Mouse (Mus musculus) liver, embryonic 14.5 days (tissue): ENCODE measurements around the gene Suz12. TPM values are rescaled to one million over a fixed set of nuclear protein-coding genes. Genes with fewer than 3 reads are reported as not detected.

Experiments
- ATAC-seq: fragments of 200-750 bp; cut with Nextera tagmentation; 2 replicates; pipeline ENCODE4 v1.8.0; 2017; ENCODE audit warnings: moderate number of reproducible peaks, mild to moderate bottlenecking, moderate library complexity; ENCODE audit not compliant: insufficient read depth
- DNase-seq, 3 experiments: peaks; one replicate each; pipeline ENCODE4 v3.0.0-alpha.2; 2012 to 2013; ENCODE audit warnings: low read depth in 3 of 3, low spot score in 3 of 3
- H3K27ac ChIP-seq: fragments of 300-500 bp; sonication (generic); 2 replicates; pipeline ENCODE4 v1.5.1; 2014; ENCODE audit warnings: moderate library complexity, mild to moderate bottlenecking, control low read depth, inconsistent platforms
- H3K27me3 ChIP-seq: fragments of 300-500 bp; sonication (generic); 2 replicates; pipeline ENCODE4 v1.6.1; 2014; ENCODE audit warnings: mild to moderate bottlenecking, low read length, moderate library complexity; ENCODE audit not compliant: control insufficient read depth, insufficient read depth
- H3K36me3 ChIP-seq: fragments of 300-500 bp; sonication (generic); replicated peaks from 2 replicates; pipeline ENCODE4 v1.6.1; 2014; ENCODE audit warnings: low read depth; ENCODE audit not compliant: control insufficient read depth, insufficient read depth
- H3K4me1 ChIP-seq, 2 experiments: fragments of 200-500 bp in 1 of 2; fragments of 300-500 bp in 1 of 2; sonication (generic) in 1 of 2; replicated peaks; 2 replicates each; pipeline ENCODE4 v1.6.1; 2012 to 2014; ENCODE audit warnings: antibody characterized with exemption in 1 of 2, inconsistent platforms in 1 of 2, low read length in 1 of 2; ENCODE audit not compliant: control insufficient read depth in 2 of 2, insufficient read depth in 2 of 2
- H3K4me2 ChIP-seq: fragments of 300-500 bp; sonication (generic); 2 replicates; pipeline ENCODE4 v1.6.1; 2014; ENCODE audit warnings: low read depth, mild to moderate bottlenecking, control low read depth, moderate library complexity
- H3K4me3 ChIP-seq, 2 experiments: fragments of 200-500 bp in 1 of 2; fragments of 300-500 bp in 1 of 2; sonication (generic) in 1 of 2; 2 replicates each; pipeline ENCODE4 v1.5.1; 2012 to 2014; ENCODE audit warnings: low read depth in 2 of 2, low read length in 2 of 2, mild to moderate bottlenecking in 2 of 2, control low read depth in 1 of 2, inconsistent platforms in 1 of 2, moderate library complexity in 1 of 2; ENCODE audit not compliant: insufficient read depth in 1 of 2
- H3K9ac ChIP-seq: fragments of 300-500 bp; sonication (generic); replicated peaks from 2 replicates; pipeline ENCODE4 v1.6.1; 2014; ENCODE audit warnings: mild to moderate bottlenecking, control low read depth, moderate library complexity
- H3K9me3 ChIP-seq: fragments of 300-500 bp; sonication (generic); 2 replicates; pipeline ENCODE4 v1.6.1; 2016; ENCODE audit warnings: low read length, mixed read lengths; ENCODE audit not compliant: control insufficient read depth
- CTCF ChIP-seq: IDR thresholded peaks from 2 replicates; pipeline ENCODE4 v1.5.1; 2016; ENCODE audit warnings: antibody characterized with exemption, low read depth, control low read depth
- EP300 ChIP-seq: IDR thresholded peaks from 2 replicates; pipeline ENCODE4 v1.6.1; 2016; ENCODE audit warnings: antibody characterized with exemption, low read depth
- WGBS: fragments of 180-500 bp; shearing (Covaris S2); extraction: QIAGEN DNeasy Blood & Tissue Kit; methylation state at CpG from one replicate; pipeline ENCODE4 v1.1.7; 2014; ENCODE audit not compliant: insufficient replicate concordance; 5-methylcytosine and 5-hydroxymethylcytosine counted together
- polyA plus RNA-seq, 2 experiments: library from polyadenylated mRNA; depleted of rRNA in 1 of 2; stranded (reverse) in 1 of 2; unstranded in 1 of 2; fragments of >200 nt; fragmentation: Nextera tagmentation in 1 of 2; extraction: Ambion mirVana in 1 of 2; gene quantifications; 2 replicates each; pipeline versions ENCODE4 v1.2.1 to v1.2.3; 2012 to 2014

Gene Suz12
- polyA plus RNA-seq, 2 experiments = 18.1 to 23.2 TPM

DNA sequence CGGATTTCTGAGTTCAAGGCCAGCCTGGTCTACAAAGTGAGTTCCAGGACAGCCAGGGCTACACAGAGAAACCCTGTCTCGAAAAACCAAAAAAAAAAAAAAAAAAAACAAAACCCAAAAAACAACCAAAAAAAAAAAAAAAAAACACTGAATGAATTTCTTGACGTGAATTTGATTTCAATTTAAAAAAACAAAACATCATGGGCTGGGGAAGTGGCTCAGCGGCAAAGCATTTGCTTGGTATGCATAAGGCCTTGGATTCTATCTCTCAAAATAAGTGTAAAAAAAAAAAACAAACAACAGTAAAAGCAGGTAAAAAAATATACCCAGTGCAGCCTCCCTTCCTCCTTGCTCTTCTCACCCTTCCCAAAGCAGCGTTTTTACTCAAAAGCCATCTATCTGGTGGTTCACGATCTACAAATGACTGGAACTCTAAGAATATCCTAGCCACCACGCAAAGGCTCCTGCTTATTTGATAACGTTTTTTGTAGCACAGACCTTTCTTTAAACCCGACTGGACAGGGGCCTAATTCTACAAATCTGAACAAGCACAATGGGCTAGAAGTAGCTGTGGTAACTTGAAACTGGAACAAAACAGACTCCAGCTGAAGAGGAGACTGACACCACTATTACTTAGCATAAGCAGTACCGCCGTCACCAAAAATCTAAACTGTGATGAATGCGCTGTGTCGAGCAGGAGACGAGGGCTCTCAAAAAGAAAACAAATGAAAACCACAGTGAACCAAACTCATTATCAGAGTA lies 85.1 kb downstream of the Suz12 start:
- WGBS = 47% methylated on average over 13 of the region's 14 CpGs
- TF ChIP-seq EP300 (no peak), CTCF (no peak)
- peaks cover 26 to 28% of the 10 kb centered on the region in 2 experiments for H3K4me1 ChIP-seq
- H3K9me3 ChIP-seq = no peaks in the 10 kb centered on the region
- ATAC-seq (no peak), DNase-seq (no peak)
- peak overlapping the region; percentile 40; the same call in 1 of the 2 replicates for H3K9ac ChIP-seq
- peak overlapping the region; percentile 86 for H3K4me2 ChIP-seq
- H3K27me3 ChIP-seq = no peaks in the 10 kb centered on the region
- peak overlapping the region; percentile 40 to 89 for H3K4me3 ChIP-seq
- peaks cover 31% of the 10 kb centered on the region for H3K36me3 ChIP-seq
- H3K27ac ChIP-seq = peak overlapping the region; percentile 44

DNA sequence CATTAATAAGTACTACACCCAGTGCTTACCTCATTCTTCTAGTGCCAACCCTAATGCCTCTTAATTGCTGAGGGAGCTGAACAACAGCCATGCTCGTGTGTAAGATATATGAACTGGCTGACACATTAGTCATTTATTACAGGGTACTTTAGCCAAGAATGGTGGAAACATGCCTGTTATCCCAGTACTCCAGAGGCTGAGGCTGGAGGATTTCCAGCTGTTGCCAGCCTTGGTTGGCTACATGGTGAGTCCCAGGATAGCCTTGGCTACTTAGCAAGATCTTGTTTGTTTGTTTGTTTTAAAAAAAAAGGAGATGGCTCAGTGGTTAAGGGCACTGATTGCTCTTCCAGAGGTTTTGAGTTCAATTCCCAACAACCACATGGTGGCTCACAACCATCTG lies 85.9 kb downstream of the Suz12 start:
- DNase-seq = no peak
- peak overlapping the region; percentile 60 for H3K9ac ChIP-seq
- peak overlapping the region; percentile 68 for H3K27ac ChIP-seq

GRCm38 (mm10) chr11:80079751-80080150 lies 86.8 kb downstream of the Suz12 start:
- TF ChIP-seq CTCF (no peak), EP300 (peak; percentile 77)
- no peak for ATAC-seq
- H3K27me3 ChIP-seq = no peaks in the 10 kb centered on the region
- peak overlapping the region; percentile 89 to 99 for H3K4me3 ChIP-seq
- no peaks in the 10 kb centered on the region for H3K9me3 ChIP-seq
- peak overlapping the region; percentile 86 for H3K4me2 ChIP-seq
- peak in 2 of 3 experiments; percentile 56 to 64 for DNase-seq
- H3K36me3 ChIP-seq = peaks cover 26% of the 10 kb centered on the region
- H3K4me1 ChIP-seq = peaks cover 26% of the 10 kb centered on the region in 2 experiments
- H3K27ac ChIP-seq = peak overlapping the region; percentile 97
- 8% methylated on average over 6 of the region's 6 CpGs for WGBS
- peak overlapping the region; percentile 97 for H3K9ac ChIP-seq

More for the DNA sequence above, 85.9 kb downstream of the Suz12 start:
- Histone ChIP-seq H3K4me2 (peak overlapping the region; percentile 86), H3K27me3 (no peaks in the 10 kb centered on the region), H3K9me3 (no peaks in the 10 kb centered on the region), H3K4me3 (peak overlapping the region; percentile 89 to 99; a peak in 3 of 4 replicates), H3K4me1 (peaks cover 26% of the 10 kb centered on the region in 2 experiments), H3K36me3 (peaks cover 31% of the 10 kb centered on the region)
- ATAC-seq = no peak
- TF ChIP-seq EP300 (no peak), CTCF (no peak)
- 26% methylated on average over 1 of the region's 1 CpGs for WGBS

DNA sequence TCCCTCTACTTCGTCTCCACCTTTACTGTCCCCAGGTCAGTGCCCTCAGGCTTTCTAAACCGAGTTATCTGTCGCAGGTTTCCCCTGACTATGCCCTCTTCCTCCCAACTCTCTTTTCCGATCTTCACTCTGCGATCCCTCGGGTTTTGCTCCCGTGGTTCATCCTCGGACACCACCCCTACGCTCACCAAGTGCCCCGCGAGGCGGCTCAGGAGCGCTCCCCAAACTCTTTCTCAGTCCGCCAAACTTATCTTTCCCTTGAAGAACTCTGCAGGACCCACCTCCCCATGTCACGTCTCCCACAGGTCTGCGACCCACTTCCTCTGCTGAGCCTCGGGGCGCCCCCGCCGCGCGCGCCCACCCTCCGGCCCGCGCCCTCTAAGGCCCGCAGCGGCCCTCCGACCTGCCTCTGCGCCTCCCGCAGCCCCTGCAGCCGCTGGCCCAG lies 87.5 kb downstream of the Suz12 start:
- DNase-seq = no peak
- H3K4me1 ChIP-seq = peaks cover 26% of the 10 kb centered on the region in 2 experiments

More for the DNA sequence above, 87.5 kb downstream of the Suz12 start:
- H3K9ac ChIP-seq = peak overlapping the region; percentile 97
- TF ChIP-seq CTCF = no peak
- TF ChIP-seq EP300 = no peak
- no peaks in the 10 kb centered on the region for H3K9me3 ChIP-seq
- H3K27ac ChIP-seq = peak overlapping the region; percentile 97
- H3K4me2 ChIP-seq = peak overlapping the region; percentile 86
- H3K36me3 ChIP-seq = peaks cover 22% of the 10 kb centered on the region
- under 1% methylated on average over 32 of the region's 32 CpGs for WGBS
- peak overlapping the region; percentile 89 to 99 for H3K4me3 ChIP-seq
- peak; percentile 25; the same call in 1 of the 2 replicates for ATAC-seq
- H3K27me3 ChIP-seq = no peaks in the 10 kb centered on the region
